Mouse (Mus musculus) spleen, postnatal 36 days (tissue): ENCODE measurements around the gene Slc10a1.
A peak's percentile ranks its signal among the peaks of the same experiment; 100 is the strongest.

Source experiments
- DNase-seq, 2 experiments: peaks; one replicate each; pipeline ENCODE4 v3.0.0; 2022; ENCODE audit warnings: low spot score in 2 of 2, mixed read lengths in 1 of 2

Gene Slc10a1

GRCm38 (mm10) chr12:80928881-80929280 is 39.6 kb downstream of the Slc10a1 start:
- no peak for DNase-seq

DNA sequence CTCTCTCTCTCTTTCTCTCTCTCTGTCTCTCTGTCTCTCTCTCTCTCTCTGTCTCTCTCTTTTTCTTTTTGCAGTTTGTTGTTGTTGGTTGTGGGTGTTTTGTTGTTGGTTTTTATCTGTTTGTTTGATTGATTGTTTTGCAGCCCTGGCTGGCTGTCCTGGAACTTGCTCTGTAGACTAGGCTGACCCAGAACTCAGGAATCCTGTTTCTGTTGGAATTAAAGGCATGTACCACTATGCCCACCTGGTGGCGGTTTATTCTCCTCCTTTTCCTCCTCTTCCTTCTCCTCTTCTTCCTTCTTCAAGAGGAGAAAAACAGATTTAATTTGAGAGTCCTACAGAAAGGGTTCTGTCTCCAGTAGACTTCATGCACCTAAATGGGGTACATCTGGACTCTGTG is 41.0 kb downstream of the Slc10a1 start:
- no peak for DNase-seq

DNA sequence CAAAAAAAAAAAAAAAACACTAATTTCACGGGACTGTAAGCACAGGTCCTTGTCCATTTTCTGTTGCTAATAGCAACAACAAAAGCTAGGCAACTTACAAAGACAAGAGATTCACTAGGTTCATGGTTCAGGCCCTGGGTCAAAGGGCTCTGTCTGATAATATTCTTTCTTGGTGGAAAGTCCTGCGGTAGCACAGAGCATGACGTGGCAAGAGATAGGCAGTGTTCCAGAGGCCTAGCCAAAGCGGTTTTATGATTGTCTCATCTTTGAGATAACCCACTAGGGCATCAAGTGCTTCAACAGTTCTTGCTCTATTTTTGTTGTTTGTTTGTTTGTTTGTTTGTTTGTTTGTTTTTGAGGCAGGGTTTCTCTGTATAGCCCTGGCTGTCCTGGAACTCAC is 42.0 kb downstream of the Slc10a1 start:
- no peak for DNase-seq

- no peak for DNase-seq
Observed at GRCm38 (mm10) chr12:80925919-80926318, 42.6 kb downstream of the Slc10a1 start.

GRCm38 (mm10) chr12:80924205-80924604 is 44.3 kb downstream of the Slc10a1 start:
- DNase-seq: peak in 1 of 2 experiments; percentile 35

- no peak for DNase-seq
Observed at GRCm38 (mm10) chr12:80923602-80924001, 44.9 kb downstream of the Slc10a1 start.

DNA sequence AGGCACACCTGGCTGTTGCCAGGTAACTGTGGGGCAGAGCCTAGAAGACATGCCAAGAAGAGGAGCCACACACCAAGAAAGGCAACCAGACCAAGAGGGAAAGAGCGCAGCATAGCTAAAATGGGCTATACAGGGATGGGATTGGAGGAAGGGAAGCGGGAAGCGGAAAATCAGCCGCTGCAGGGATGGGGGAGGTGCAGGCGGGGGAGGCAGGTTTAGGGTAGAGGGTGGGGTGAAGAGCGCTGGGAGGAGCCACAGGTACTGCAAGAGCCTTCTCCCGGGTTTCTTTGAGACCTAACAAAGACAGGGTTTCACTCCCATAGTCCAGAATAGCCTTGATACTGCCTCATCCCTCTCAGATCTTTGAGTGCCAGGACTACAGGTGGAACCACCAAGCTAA is 45.6 kb downstream of the Slc10a1 start:
- DNase-seq: no peak

DNA sequence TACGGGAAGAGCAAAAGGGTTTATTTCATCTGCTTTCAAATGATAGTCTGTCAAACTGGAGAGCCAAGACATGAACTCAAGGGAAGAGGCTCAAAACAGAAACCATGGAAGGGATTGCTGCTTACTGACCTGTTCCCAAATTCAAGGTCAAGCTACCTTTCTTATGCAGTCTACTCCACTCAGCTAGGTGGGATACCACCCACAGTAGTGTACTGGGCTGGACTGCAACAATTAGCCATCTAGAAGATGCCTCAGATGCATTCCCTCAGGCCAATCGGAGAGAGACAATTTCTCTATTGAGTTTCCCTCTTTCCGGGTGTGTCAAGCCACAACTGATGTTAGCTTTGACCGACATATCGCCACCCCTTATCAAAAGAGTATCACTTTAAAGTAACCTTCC is 47.2 kb downstream of the Slc10a1 start:
- DNase-seq: no peak

DNA sequence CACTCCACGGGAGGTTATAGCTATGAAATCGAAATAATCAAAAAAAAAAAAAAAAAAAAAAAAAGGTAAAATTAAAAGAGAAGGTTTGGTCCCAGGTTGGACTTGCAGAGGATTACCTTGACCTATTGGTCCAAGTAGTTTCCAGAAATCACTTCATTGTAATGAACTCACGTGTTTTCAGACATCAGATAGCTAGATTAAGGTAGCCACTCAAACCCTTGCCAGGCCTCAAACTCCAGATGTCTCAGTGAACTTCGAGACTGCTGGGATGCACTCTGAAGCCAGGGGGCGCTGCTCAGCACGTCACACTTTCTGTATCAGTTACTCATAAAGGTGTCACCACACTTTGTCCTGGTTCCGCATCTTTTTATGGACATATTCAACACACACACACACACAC is 50.7 kb downstream of the Slc10a1 start:
- peak in 1 of 2 experiments; percentile 37 for DNase-seq

DNA sequence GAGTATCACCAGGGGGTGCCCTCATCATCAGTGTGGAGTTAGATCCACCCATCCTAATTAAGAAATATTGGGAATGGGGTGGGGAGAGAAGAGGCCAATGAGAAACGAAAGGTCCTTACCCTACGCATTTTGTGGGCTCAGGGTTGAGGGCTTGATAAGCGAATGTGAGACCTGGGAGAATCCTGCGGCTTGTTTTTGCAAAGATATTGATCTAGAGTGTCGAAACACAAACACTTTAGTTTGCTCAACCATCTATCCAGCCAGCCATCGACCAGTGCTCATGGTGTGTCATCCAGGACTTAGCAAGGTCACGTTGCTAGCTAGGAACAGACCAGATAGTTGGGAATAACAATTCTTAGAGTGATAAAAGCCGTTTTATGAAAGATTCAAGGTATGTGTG is 58.9 kb downstream of the Slc10a1 start:
- no peak for DNase-seq
